Mouse (Mus musculus): ENCODE data around the gene Riox1. TPM values are rescaled to one million over a fixed set of nuclear protein-coding genes. Genes with fewer than 3 reads are reported as not detected.

Riox1 gene
- polyA plus RNA-seq (2015; fragmentation: Nextera tagmentation; extraction: Ambion mirVana): 5.7 and 5.8 TPM in 2 replicates

GRCm38 (mm10) chr12:83950493-83950839, at the start of gene Riox1:
TSS of gene Riox1 (plus strand) at chr12:83950608.

DNA sequence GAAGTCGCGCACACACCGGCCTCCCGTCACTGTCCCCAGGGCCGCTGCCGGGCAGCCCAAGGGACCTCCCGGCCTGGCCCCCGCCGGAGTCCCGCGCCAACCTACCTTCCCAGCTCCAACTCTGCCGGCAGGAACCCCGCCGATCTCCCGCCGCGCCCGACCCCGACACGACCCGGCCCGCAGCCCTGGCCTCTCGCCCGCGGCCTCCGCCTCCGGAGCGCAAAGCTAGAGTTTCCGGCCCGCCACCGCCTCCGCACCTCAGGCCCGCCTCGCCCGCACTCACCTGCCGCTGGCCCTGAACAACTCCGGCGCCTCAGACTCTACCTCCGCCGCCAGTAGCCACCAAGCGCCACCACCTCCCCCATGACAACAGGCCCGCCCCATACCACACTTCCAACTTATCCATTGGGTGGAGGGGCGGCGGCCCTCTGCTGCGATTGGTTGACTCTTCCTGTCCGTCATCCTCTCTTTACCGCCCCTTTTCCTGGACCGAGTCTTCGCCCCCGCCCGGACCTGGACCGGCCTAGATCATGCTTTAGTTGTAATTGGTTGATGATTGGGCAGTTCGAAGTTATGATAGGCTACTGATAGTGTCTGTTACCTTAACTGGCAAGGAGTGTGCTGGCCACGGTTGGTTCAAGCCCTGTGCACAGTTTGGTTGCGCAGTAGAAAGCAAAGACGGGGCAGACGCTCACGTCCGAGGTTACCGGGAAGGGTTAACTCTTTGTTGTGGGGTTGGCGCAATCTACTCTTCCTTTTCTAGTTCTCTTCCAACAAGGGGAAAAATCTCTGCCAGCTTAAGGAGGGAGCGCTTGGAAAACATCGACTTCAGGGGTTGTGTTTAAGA, 28.6 kb upstream of the Riox1 start, which contains the start of gene Numb:
Numb (minus strand) TSS at position 400 of the 847 bp plus-strand sequence.

DNA sequence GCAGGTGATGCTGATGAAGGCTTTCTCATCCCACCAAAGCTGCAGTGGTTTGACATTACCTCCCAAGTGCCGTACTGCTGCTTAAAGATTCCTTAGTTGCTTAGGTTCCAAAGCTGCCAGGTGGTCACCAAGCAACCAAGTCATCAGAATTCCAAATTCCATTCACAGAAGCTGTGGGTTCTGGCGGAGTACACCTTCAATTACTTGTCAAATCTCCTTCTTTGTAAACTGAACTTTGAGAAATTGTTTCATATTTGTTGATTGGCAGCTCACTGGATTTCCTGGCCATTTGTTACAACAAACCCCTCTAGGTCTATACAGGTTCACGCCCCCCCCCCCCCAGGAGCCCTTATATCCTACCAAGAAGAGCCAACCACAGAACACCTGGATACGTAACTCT, 34.3 kb downstream of the Riox1 start, which contains the start of gene Heatr4:
Heatr4 (minus strand) TSS at position 101 of the 400 bp plus-strand sequence.

DNA sequence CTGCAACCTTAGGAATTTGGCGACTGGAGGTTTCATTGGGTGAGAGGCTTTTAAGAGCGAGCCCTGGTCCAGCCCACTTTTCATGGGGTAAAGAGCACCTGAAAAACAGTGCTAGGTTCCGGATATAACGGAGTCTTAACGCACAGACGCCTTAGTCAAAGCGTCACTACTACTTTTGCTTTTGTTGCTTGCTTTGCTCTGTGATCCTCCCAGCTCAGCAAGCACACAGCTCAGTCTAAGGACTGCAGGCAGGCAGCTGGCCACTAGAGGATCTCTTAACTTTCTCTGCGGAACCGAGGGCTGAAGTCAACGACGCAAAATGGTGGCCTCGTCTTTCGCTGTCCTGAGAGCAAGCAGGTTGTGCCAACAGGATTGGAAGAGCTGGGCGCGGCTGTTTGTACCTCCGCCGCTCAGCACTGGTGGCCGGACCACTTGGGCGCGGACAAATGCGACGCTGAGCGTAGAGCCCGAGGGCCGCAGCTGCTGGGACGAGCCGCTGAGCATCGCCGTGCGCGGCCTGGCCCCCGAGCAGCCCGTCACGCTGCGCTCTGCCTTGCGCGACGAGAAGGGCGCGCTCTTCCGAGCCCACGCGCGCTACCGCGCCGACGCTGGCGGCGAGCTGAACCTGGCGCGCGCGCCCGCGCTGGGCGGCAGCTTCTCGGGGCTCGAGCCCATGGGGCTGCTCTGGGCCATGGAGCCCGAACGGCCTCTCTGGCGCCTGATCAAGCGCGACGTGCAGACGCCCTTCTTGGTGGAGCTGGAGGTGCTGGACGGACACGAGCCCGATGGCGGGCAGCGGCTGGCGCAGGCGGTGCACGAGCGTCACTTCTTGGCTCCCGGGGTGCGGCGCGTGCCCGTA, 37.4 kb downstream of the Riox1 start, which contains the start of gene Acot2:
Acot2 (plus strand) TSS at position 279 of the 859 bp plus-strand sequence.

Other genes with a start within 250 kb of the Riox1 start
- gene Papln, start 187.0 kb upstream of the Riox1 start, polyA plus RNA-seq (2015; fragmentation: Nextera tagmentation; extraction: Ambion mirVana): 1.3 and 1.9 TPM in 2 replicates
- gene Numb, start 28.7 kb upstream of the Riox1 start, polyA plus RNA-seq (2015; fragmentation: Nextera tagmentation; extraction: Ambion mirVana): 16.8 and 23.8 TPM in 2 replicates
- gene Heatr4, start 34.2 kb downstream of the Riox1 start, polyA plus RNA-seq (2015; fragmentation: Nextera tagmentation; extraction: Ambion mirVana): not detected in 2 replicates
- gene Acot2, start 37.3 kb downstream of the Riox1 start, polyA plus RNA-seq (2015; fragmentation: Nextera tagmentation; extraction: Ambion mirVana): 22.6 and 24.8 TPM in 2 replicates
- gene Acot1, start 58.9 kb downstream of the Riox1 start, polyA plus RNA-seq (2015; fragmentation: Nextera tagmentation; extraction: Ambion mirVana): 23.0 and 24.4 TPM in 2 replicates
- 0.44 and 0.48 TPM in 2 replicates for gene Acot4, start 87.8 kb downstream of the Riox1 start, polyA plus RNA-seq (2015; fragmentation: Nextera tagmentation; extraction: Ambion mirVana)
- not detected in 2 replicates for gene Gm49366, start 88.3 kb downstream of the Riox1 start, polyA plus RNA-seq (2015; fragmentation: Nextera tagmentation; extraction: Ambion mirVana)
- not detected in 2 replicates for gene Acot3, start 101.5 kb downstream of the Riox1 start, polyA plus RNA-seq (2015; fragmentation: Nextera tagmentation; extraction: Ambion mirVana)
- not detected in 2 replicates for gene Acot5, start 118.7 kb downstream of the Riox1 start, polyA plus RNA-seq (2015; fragmentation: Nextera tagmentation; extraction: Ambion mirVana)
- gene Acot6, start 150.0 kb downstream of the Riox1 start, polyA plus RNA-seq (2015; fragmentation: Nextera tagmentation; extraction: Ambion mirVana): 1.3 and 1.5 TPM in 2 replicates
- 2.4 and 3.5 TPM in 2 replicates for gene Dnal1, start 163.8 kb downstream of the Riox1 start, polyA plus RNA-seq (2015; fragmentation: Nextera tagmentation; extraction: Ambion mirVana)
- 0.51 and 0.80 TPM in 2 replicates for gene Pnma1, start 197.9 kb downstream of the Riox1 start, polyA plus RNA-seq (2015; fragmentation: Nextera tagmentation; extraction: Ambion mirVana)